Mouse (Mus musculus) ES-E14 (cell line): Measurements from ENCODE around the gene Rdh7.
"Not testable (repeated sequence)": the region's sequence is repeated elsewhere in the genome, so short reads cannot be mapped to it uniquely, and the experiment has no call there.

Source experiments
- MAFK ChIP-seq: IDR thresholded peaks from 2 replicates; pipeline ENCODE4 v1.6.1; 2014; ENCODE audit warnings: mild to moderate bottlenecking, low read depth, low read length, inconsistent platforms; ENCODE audit not compliant: insufficient read depth
- ZNF384 ChIP-seq: IDR thresholded peaks from 2 replicates; pipeline ENCODE4 v1.6.1; 2012; ENCODE audit warnings: low read depth, low read length, inconsistent platforms

DNA sequence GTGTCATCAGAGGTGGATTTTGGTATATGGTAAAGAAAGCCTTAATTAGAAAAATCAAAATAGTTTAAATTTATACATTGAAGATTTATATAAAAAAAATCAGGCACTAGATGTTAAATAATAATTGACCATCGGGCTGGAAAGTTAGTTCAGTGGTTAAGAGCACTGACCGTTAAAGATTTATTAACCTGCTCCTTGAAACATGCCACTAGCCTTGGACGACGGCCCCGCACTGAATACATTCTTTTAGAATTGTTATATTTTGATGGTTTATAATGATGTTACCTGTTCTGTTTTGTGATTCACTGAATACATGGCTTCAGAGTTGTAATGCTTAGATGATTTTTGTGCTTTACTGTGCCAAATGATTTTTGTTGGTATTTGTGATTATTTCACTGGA lies 42.7 kb downstream of the Rdh7 start:
- not testable (repeated sequence) for TF ChIP-seq MAFK, ZNF384
